Mouse (Mus musculus): Measurements from ENCODE around the gene Uqcr10.

GRCm38 (mm10) chr11:4720900-4721580 is 16.9 kb upstream of the Uqcr10 start:
- TF ChIP-seq RCOR1 (IDR thresholded peaks at IDR 0.05; ENCODE audit: low read depth, low read length) = no peak
- TF ChIP-seq POLR2A (IDR thresholded peaks at IDR 0.05; ENCODE audit: control insufficient read depth in 1 of 2, insufficient read depth in 1 of 2, low read depth in 1 of 2, low read length in 2 of 2, poor library complexity in 1 of 2) = no peak
- TF ChIP-seq ZMIZ1 (IDR thresholded peaks at IDR 0.05; ENCODE audit: low read depth, low read length) = no peak
